Mouse (Mus musculus): ENCODE measurements around the gene Cds1.
A peak's percentile ranks its signal among the peaks of the same experiment; 100 is the strongest.
"Not testable (repeated sequence)": the region's sequence is repeated elsewhere in the genome, so short reads cannot be mapped to it uniquely, and the experiment has no call there.

Cds1 gene

DNA sequence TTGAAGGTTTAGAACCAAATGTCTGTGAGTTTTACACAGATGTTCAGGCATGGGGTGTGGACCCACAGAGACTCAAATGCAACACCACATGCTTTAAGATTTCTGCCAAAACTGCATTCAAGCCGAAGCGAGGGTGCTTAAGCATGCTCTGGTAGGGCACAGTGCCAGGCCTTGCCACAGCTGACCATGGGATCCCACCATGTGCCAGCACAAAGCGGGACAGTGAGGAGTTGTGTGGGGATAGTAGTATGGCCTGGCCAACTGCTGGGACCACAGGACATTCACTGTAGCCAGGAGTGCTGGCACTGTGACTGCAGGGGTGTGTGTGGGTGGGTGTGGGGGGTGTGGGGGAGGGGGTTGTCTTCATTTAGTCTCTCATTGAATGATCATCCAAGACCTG lies 64.0 kb downstream of the Cds1 start:
- DNase-seq (ENCODE audit: low spot score): no peak

- no peak for DNase-seq (ENCODE audit: low spot score)
Observed at GRCm38 (mm10) chr5:101830180-101830579, 65.2 kb downstream of the Cds1 start.

GRCm38 (mm10) chr5:101832042-101832441 lies 67.1 kb downstream of the Cds1 start:
- no peak for DNase-seq (ENCODE audit: low spot score)

GRCm38 (mm10) chr5:101832991-101833390 lies 68.1 kb downstream of the Cds1 start:
- DNase-seq (ENCODE audit: low spot score): no peak

- DNase-seq (ENCODE audit: low spot score): no peak
Observed at GRCm38 (mm10) chr5:101833875-101834274, 68.9 kb downstream of the Cds1 start.

DNA sequence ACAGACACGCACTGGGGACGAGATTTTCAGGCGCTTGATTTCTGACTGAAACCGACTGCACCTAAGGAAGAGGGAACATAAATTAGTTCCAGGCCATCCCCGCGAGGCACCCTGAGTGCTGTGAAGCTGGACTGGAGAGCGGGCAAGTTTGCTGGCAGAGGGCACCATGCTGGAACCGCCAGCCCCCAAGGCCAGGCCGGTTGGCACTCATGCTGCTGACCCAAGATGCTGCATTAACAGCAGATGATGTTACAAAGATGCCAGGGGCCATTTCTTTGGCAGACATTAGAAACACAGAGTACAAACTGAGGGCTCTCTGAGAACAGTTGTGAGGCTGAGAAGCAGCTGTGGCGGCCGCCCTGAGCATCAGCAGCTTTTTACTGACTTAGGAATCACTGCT lies 71.3 kb downstream of the Cds1 start:
- DNase-seq (ENCODE audit: low spot score): no peak

- not testable (repeated sequence) for DNase-seq (ENCODE audit: low spot score)
Observed at GRCm38 (mm10) chr5:101837605-101838004, 72.7 kb downstream of the Cds1 start.

DNA sequence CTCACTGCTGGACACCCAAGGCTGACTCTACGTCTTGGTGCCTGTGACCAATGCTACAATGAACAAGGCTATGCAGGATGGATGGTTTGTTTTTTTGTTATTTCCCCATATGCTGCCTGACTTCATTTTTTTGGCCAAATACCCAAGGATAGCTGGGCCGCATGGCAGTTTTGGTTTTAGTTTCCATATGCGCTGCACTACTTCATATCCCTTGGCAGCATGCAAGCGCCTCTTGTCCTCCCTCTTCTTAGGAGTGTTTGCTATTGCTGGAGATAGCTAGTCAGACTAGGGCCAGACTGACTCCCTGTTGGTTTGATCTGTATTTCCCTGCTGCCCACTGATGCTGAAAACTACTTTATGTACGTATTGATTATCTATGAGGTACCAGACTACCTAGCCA lies 75.5 kb downstream of the Cds1 start:
- no peak for DNase-seq (ENCODE audit: low spot score)

DNA sequence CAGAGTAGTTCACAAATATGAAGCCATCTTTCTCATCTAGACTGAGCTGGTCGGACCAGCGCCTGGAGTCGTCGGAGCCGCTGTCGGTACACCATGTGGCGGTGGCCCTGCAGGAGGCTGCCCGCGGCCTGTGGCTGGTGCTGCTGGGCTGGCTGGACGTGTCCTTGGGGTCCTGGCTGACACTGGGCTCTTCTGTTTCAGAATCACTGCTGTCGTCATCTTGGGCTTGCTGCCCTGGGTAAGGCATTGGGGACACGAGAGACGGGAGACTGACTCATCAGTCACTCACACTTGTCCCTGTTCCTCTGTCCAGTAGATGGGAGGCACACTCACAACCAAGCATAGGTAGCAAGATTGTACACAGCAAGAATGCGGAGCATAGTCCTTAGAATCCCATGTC lies 80.1 kb downstream of the Cds1 start:
- no peak for DNase-seq (ENCODE audit: low spot score)

DNA sequence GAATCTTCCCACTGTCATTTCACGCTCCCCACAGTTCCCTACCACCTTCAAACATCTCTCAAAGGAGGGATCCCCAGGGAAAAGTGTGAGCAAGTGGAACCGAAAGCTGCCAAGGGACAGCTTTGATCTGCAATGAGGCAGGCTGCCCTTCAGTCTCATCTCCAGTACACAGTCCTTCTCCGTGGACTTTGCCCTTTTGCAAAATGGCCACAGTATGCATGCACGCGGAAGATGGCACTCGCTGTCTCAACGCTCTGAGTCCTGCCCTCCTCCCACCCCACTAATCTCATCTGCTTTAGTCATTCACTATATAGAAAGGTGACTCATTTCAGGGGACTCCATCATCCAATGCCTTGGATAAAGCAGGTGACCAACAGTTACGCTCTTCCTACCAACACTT lies 81.0 kb downstream of the Cds1 start:
- DNase-seq (ENCODE audit: low spot score): peak; percentile 50

GRCm38 (mm10) chr5:101847323-101847722 lies 82.4 kb downstream of the Cds1 start:
- no peak for DNase-seq (ENCODE audit: low spot score)

- DNase-seq (ENCODE audit: low spot score): no peak
Observed at GRCm38 (mm10) chr5:101847762-101848161, 82.8 kb downstream of the Cds1 start.

DNA sequence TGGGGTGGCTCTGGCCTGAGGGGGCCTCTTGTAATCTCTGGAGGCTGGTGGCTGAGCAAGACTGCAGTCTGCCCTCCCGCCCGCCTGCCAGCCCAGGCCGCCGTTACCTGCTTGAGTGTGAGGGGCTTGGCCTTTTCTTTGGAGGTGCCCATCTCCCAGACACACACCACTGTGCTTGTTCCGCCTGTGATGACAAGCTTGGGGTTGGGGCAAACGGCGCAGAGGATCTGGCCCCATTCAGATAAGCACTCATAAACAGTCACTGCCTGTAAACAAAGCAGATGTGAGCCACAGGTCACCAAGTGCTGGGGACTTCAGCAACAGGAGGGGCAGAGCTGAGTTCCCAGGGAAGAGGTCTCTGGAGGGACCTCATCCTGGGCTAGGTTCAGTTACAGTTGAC lies 86.2 kb downstream of the Cds1 start:
- DNase-seq (ENCODE audit: low spot score): no peak

- no peak for DNase-seq (ENCODE audit: low spot score)
Observed at GRCm38 (mm10) chr5:101852116-101852680, 87.3 kb downstream of the Cds1 start.

GRCm38 (mm10) chr5:101854100-101854499 lies 89.2 kb downstream of the Cds1 start:
- peak; percentile 65 for DNase-seq (ENCODE audit: low spot score)

GRCm38 (mm10) chr5:101854667-101855066 lies 89.7 kb downstream of the Cds1 start:
- no peak for DNase-seq (ENCODE audit: low spot score)

GRCm38 (mm10) chr5:101855475-101855874 lies 90.5 kb downstream of the Cds1 start:
- DNase-seq (ENCODE audit: low spot score): no peak

GRCm38 (mm10) chr5:101858891-101859436 lies 94.0 kb downstream of the Cds1 start:
- DNase-seq (ENCODE audit: low spot score): no peak

- DNase-seq (ENCODE audit: low spot score): no peak
Observed at GRCm38 (mm10) chr5:101861786-101862571, 97.0 kb downstream of the Cds1 start.

GRCm38 (mm10) chr5:101862651-101863050 lies 97.7 kb downstream of the Cds1 start:
- DNase-seq (ENCODE audit: low spot score): no peak

DNA sequence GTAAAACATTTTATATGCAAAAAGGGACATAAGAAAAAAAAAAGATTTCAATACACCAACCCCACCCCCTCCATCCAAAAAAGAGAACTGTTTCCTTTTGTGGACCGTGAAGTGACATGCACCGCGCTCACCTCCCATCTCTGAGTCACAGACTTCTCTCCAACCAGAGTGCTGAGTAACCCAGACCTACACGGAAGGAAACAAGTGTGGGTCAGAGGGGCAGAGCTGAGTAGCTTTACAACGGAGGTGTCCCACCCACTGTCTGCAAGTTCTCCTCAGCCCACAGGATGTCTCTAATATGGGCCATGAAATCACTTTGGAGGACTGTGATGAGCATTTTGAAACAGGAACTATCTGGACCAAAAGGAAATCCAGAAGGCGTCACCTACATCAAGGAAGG lies 99.0 kb downstream of the Cds1 start:
- DNase-seq (ENCODE audit: low spot score): no peak

DNA sequence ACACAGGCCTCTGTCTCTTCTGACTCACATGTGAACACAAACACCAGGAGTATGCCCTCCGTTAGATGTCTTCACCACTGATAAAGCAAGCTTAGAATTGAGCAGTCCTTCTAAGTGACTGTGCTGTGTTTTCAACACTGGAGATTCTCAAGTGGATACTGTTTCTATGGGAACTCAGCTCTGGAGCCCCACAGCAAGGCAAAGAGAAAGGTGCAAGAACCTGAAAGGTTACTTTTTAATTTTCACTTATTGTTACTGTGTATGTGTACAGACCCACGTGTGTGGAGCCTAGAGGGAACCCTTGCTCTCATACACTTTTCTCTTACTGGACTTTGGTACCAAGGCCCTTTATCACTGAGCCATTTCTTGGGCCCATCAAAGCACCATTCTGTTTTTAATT lies 101.8 kb downstream of the Cds1 start:
- no peak for DNase-seq (ENCODE audit: low spot score)
